Mouse (Mus musculus) embryonic facial prominence, embryonic 10.5 days (tissue): ENCODE results near the gene Slc6a9. TPM values are rescaled to one million over a fixed set of nuclear protein-coding genes. Genes with fewer than 3 reads are reported as not detected.
A peak's percentile ranks its signal among the peaks of the same experiment; 100 is the strongest.

Experiments used
- DNase-seq: peaks from one replicate; pipeline ENCODE4 v3.0.0-alpha.2; 2017; ENCODE audit warnings: low spot score
- H3K27ac ChIP-seq: fragments of 300-500 bp; sonication (generic); replicated peaks from 2 replicates; pipeline ENCODE4 v1.5.1; 2016; ENCODE audit warnings: mild to moderate bottlenecking
- H3K27me3 ChIP-seq: fragments of 300-500 bp; sonication (generic); replicated peaks from 2 replicates; pipeline ENCODE4 v1.6.1; 2016; ENCODE audit warnings: low read depth, mild to moderate bottlenecking; ENCODE audit not compliant: poor library complexity, severe bottlenecking
- H3K36me3 ChIP-seq: fragments of 300-500 bp; sonication (generic); replicated peaks from 2 replicates; pipeline ENCODE4 v1.6.1; 2016; ENCODE audit warnings: mild to moderate bottlenecking, moderate library complexity
- H3K4me1 ChIP-seq: fragments of 300-500 bp; sonication (generic); 2 replicates; pipeline ENCODE4 v1.6.1; 2016
- H3K4me3 ChIP-seq: fragments of 300-500 bp; sonication (generic); 2 replicates; pipeline ENCODE4 v1.5.1; 2016; ENCODE audit warnings: mild to moderate bottlenecking, moderate library complexity
- H3K9me3 ChIP-seq: fragments of 300-500 bp; sonication (generic); 2 replicates; pipeline ENCODE4 v1.6.1; 2016; ENCODE audit warnings: mild to moderate bottlenecking
- WGBS: fragments of 180-500 bp; shearing (Covaris S2); methylation state at CpG from one replicate; pipeline ENCODE4 v1.1.7; 2016; 5-methylcytosine and 5-hydroxymethylcytosine counted together
- polyA plus RNA-seq: library from polyadenylated mRNA; unstranded; fragments of >200 nt; fragmentation: Nextera tagmentation; extraction: Ambion mirVana; gene quantifications from 2 replicates; pipeline ENCODE4 v1.2.1, GENCODE M21; 2016

Slc6a9 gene
- polyA plus RNA-seq, 1 experiment from 2014 or later, result 8.2 TPM

DNA sequence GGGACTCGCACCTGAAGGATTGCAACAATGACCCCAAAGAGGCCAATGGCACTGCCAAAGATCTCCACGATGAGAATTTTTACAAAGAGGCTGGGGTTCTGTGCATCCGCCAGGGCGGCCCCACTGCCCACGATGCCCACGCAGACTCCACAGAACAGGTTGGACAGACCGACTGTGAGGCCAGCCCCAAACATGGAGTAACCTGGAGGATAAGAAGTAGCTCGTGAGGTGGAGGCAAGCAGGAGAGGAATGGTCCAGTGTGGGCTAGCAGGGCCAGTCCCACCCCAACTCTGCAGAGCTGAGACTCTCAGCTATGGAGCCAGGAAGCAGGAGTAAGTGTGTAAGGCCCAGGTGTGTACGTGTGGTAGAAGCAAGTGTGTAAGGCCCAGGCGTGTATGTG lies 50.8 kb downstream of the Slc6a9 start:
- H3K9me3 ChIP-seq, result no peaks in the 10 kb centered on the region
- 94% methylated on average over 10 of the region's 10 CpGs for WGBS
- peak overlapping the region; percentile 95; the same call in 1 of the 2 replicates for H3K4me3 ChIP-seq
- no peak overlapping the region for H3K27ac ChIP-seq
- H3K36me3 ChIP-seq, result peaks cover 51% of the 10 kb centered on the region
- no peaks in the 10 kb centered on the region for H3K27me3 ChIP-seq
- peaks cover 62% of the 10 kb centered on the region for H3K4me1 ChIP-seq
- no peak for DNase-seq

GRCm38 (mm10) chr4:117885994-117886393 lies 51.7 kb downstream of the Slc6a9 start:
- Histone ChIP-seq H3K4me3 (peak overlapping the region; percentile 95), H3K9me3 (no peaks in the 10 kb centered on the region), H3K27ac (no peak overlapping the region), H3K27me3 (no peaks in the 10 kb centered on the region), H3K4me1 (peaks cover 60% of the 10 kb centered on the region), H3K36me3 (peaks cover 48% of the 10 kb centered on the region)
- no peak for DNase-seq
- WGBS, result 83% methylated on average over 9 of the region's 9 CpGs

GRCm38 (mm10) chr4:117886644-117887043 lies 52.3 kb downstream of the Slc6a9 start:
- 2% methylated on average over 22 of the region's 24 CpGs for WGBS
- no peak for DNase-seq
- no peaks in the 10 kb centered on the region for H3K27me3 ChIP-seq
- peaks cover 43% of the 10 kb centered on the region for H3K36me3 ChIP-seq
- H3K4me1 ChIP-seq, result peaks cover 61% of the 10 kb centered on the region
- H3K4me3 ChIP-seq, result peak overlapping the region; percentile 95
- no peaks in the 10 kb centered on the region for H3K9me3 ChIP-seq
- H3K27ac ChIP-seq, result peak overlapping the region; percentile 83

DNA sequence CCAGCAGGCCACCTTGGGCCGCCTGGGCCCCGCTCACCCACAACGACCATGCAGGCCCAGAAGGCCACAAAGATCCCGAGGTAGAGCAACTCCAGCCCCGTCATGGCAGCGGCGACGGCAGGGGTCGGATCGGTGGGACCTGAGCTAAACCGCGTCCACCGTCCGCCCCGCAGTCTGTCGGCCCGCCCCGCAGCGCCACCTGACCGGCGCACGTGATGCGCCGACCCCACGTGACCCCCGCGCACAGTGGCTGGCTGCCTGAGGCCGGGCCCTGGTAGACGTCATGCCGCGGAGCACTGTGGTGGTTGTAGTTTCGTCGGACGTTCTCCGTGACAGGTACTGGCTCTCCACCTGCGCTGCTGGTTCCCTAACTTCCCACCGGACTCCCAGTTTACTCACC lies 52.8 kb downstream of the Slc6a9 start, which contains the start of gene Atp6v0b:
Gene Atp6v0b (minus strand): TSS at position 201 of the 400 bp plus-strand sequence.
- DNase-seq, result peak; percentile 95
- H3K4me1 ChIP-seq, result peaks cover 58% of the 10 kb centered on the region
- H3K27me3 ChIP-seq, result no peaks in the 10 kb centered on the region
- peak within 1 kb of the TSS; percentile 95 for H3K4me3 ChIP-seq
- under 1% methylated on average over 37 of the region's 37 CpGs for WGBS
- peaks cover 43% of the 10 kb centered on the region for H3K36me3 ChIP-seq
- no peaks in the 10 kb centered on the region for H3K9me3 ChIP-seq
- H3K27ac ChIP-seq, result peak within 1 kb of the TSS; percentile 83

GRCm38 (mm10) chr4:117887920-117888319 lies 53.6 kb downstream of the Slc6a9 start:
- no peak for DNase-seq
- no peaks in the 10 kb centered on the region for H3K9me3 ChIP-seq
- 78% methylated on average over 2 of the region's 2 CpGs for WGBS
- no peaks in the 10 kb centered on the region for H3K27me3 ChIP-seq
- H3K4me1 ChIP-seq, result peaks cover 53% of the 10 kb centered on the region
- no peak overlapping the region for H3K27ac ChIP-seq
- peaks cover 43% of the 10 kb centered on the region for H3K36me3 ChIP-seq
- H3K4me3 ChIP-seq, result peak overlapping the region; percentile 95

- no peak overlapping the region for H3K27ac ChIP-seq
- no peaks in the 10 kb centered on the region for H3K9me3 ChIP-seq
- DNase-seq, result no peak
- H3K4me3 ChIP-seq, result no peak overlapping the region
- H3K4me1 ChIP-seq, result peaks cover 42% of the 10 kb centered on the region
- no peaks in the 10 kb centered on the region for H3K27me3 ChIP-seq
- peaks cover 48% of the 10 kb centered on the region for H3K36me3 ChIP-seq
- WGBS, result 94% methylated on average over 15 of the region's 15 CpGs
Observed at GRCm38 (mm10) chr4:117889471-117889870, 55.2 kb downstream of the Slc6a9 start.

GRCm38 (mm10) chr4:117890031-117890430 lies 55.7 kb downstream of the Slc6a9 start:
- Histone ChIP-seq H3K4me1 (peaks cover 39% of the 10 kb centered on the region), H3K36me3 (peaks cover 48% of the 10 kb centered on the region), H3K27ac (no peak overlapping the region), H3K27me3 (no peaks in the 10 kb centered on the region), H3K4me3 (no peak overlapping the region), H3K9me3 (no peaks in the 10 kb centered on the region)
- no peak for DNase-seq
- WGBS, result 94% methylated on average over 14 of the region's 14 CpGs

GRCm38 (mm10) chr4:117890750-117891149 lies 56.4 kb downstream of the Slc6a9 start:
- Histone ChIP-seq H3K27me3 (no peaks in the 10 kb centered on the region), H3K27ac (no peak overlapping the region), H3K9me3 (no peaks in the 10 kb centered on the region), H3K36me3 (peaks cover 48% of the 10 kb centered on the region), H3K4me3 (peak overlapping the region; percentile 83), H3K4me1 (peaks cover 32% of the 10 kb centered on the region)
- DNase-seq, result no peak
- 83% methylated on average over 8 of the region's 8 CpGs for WGBS

GRCm38 (mm10) chr4:117891738-117892161 lies 57.4 kb downstream of the Slc6a9 start, which contains the start of gene Dph2:
TSS of gene Dph2 (minus strand) at chr4:117892032.
- Histone ChIP-seq H3K9me3 (no peaks in the 10 kb centered on the region), H3K36me3 (peaks cover 55% of the 10 kb centered on the region), H3K4me3 (peak within 1 kb of the TSS; percentile 83), H3K27ac (no peak within 1 kb of the TSS), H3K4me1 (peaks cover 22% of the 10 kb centered on the region), H3K27me3 (no peaks in the 10 kb centered on the region)
- under 1% methylated on average over 21 of the region's 21 CpGs for WGBS
- DNase-seq, result peak; percentile 84

DNA sequence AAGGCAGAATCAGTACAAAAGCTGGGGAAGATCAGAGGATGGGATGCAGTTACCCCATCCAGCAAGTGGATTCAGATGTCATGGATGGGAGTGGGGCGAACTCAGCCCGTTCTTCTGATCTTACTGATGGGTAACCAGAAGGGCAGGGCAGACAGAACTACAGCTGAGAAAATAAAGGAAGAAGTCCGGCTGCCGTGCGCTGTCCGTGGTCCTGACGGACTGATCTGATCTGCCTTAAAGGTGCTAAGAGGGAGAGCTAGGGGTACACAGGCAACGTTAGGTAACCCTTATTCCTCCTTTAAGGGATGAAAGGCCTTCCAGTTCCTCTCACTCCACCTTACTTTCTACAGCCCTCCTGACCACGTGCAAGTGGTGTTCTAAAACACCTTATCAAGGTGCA lies 59.1 kb downstream of the Slc6a9 start:
- peak; percentile 75 for DNase-seq
- Histone ChIP-seq H3K27me3 (no peaks in the 10 kb centered on the region), H3K36me3 (peaks cover 71% of the 10 kb centered on the region), H3K9me3 (no peaks in the 10 kb centered on the region), H3K27ac (no peak overlapping the region), H3K4me1 (peaks cover 16% of the 10 kb centered on the region), H3K4me3 (no peak overlapping the region)
- WGBS, result 18% methylated on average over 9 of the region's 9 CpGs

DNA sequence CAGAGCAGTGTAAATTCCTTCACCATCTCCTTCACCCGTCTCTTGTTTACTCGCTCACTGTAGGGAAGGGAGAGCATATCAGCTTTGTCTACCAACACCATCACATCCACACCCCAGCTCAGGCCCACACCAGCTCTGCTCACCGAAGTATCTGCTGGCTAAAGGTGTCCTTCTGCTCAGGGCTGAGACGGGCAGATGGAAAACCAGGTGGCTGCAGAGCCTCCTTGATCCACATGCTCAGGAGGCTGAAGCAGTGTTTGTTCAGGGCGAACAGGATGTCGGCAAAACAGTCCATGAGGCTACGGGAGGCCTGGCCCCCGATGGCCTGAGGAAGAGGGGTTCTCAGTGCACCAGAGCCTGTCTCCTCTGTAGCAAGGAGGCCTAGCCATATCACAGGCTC lies 60.3 kb downstream of the Slc6a9 start:
- no peak overlapping the region for H3K27ac ChIP-seq
- no peak for DNase-seq
- H3K4me3 ChIP-seq, result no peak overlapping the region
- no peaks in the 10 kb centered on the region for H3K27me3 ChIP-seq
- H3K36me3 ChIP-seq, result peaks cover 72% of the 10 kb centered on the region
- H3K9me3 ChIP-seq, result no peaks in the 10 kb centered on the region
- WGBS, result 89% methylated on average over 8 of the region's 8 CpGs
- H3K4me1 ChIP-seq, result peaks cover 16% of the 10 kb centered on the region

GRCm38 (mm10) chr4:117895339-117895738 lies 61.0 kb downstream of the Slc6a9 start:
- 80% methylated on average over 7 of the region's 7 CpGs for WGBS
- H3K27ac ChIP-seq, result no peak overlapping the region
- H3K27me3 ChIP-seq, result no peaks in the 10 kb centered on the region
- no peaks in the 10 kb centered on the region for H3K9me3 ChIP-seq
- H3K4me1 ChIP-seq, result peaks cover 16% of the 10 kb centered on the region
- no peak for DNase-seq
- peaks cover 72% of the 10 kb centered on the region for H3K36me3 ChIP-seq
- no peak overlapping the region for H3K4me3 ChIP-seq

DNA sequence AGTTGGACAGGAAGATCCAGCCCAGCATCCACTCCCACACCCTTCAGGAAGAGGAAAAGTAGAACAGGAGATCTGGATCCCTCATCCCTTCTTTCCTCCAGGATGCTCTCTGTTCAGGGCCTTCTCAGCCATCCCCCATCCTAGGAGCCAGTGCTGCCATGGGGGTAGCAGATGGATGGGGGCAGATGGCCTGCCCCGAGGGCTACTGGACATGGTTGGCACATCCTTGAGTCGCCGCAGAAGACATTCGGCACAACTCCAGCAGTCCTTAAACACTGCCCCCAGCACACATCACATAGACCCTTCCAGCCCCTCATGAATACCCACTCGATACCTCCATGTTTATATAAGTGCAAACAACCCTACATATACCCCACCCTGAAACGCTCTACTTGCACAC lies 61.7 kb downstream of the Slc6a9 start:
- DNase-seq, result no peak

More for the DNA sequence above, 61.7 kb downstream of the Slc6a9 start:
- peaks cover 9% of the 10 kb centered on the region for H3K4me1 ChIP-seq
- no peaks in the 10 kb centered on the region for H3K27me3 ChIP-seq
- no peak overlapping the region for H3K4me3 ChIP-seq
- H3K27ac ChIP-seq, result no peak overlapping the region
- peaks cover 76% of the 10 kb centered on the region for H3K36me3 ChIP-seq
- H3K9me3 ChIP-seq, result no peaks in the 10 kb centered on the region
- 94% methylated on average over 6 of the region's 6 CpGs for whole genome bisulfite sequencing
